Mouse (Mus musculus): ENCODE data around the gene Meis2. TPM values are rescaled to one million over a fixed set of nuclear protein-coding genes. Genes with fewer than 3 reads are reported as not detected.

The Meis2 gene
- polyA plus RNA-seq, 1 experiment: 209 TPM

GRCm38 (mm10) chr2:115963293-115963835 lies 102.3 kb downstream of the Meis2 start:
- no peak for TF ChIP-seq CTCF (IDR thresholded peaks at IDR 0.05; ENCODE audit: borderline replicate concordance, extremely low read depth, insufficient read depth, insufficient read length)
- TF ChIP-seq POLR2A (IDR thresholded peaks at IDR 0.05; ENCODE audit: borderline replicate concordance, extremely low read depth, insufficient read depth, insufficient read length, poor library complexity, severe bottlenecking): no peak
- no peak for DNase-seq (ENCODE audit: low read depth)

GRCm38 (mm10) chr2:115962728-115963127 lies 102.9 kb downstream of the Meis2 start:
- TF ChIP-seq CTCF (IDR thresholded peaks at IDR 0.05; ENCODE audit: borderline replicate concordance, extremely low read depth, insufficient read depth, insufficient read length) (no peak), POLR2A (IDR thresholded peaks at IDR 0.05; ENCODE audit: borderline replicate concordance, extremely low read depth, insufficient read depth, insufficient read length, poor library complexity, severe bottlenecking) (no peak)
- DNase-seq (ENCODE audit: low read depth): no peak

GRCm38 (mm10) chr2:115962113-115962512 lies 103.5 kb downstream of the Meis2 start:
- TF ChIP-seq CTCF (IDR thresholded peaks at IDR 0.05; ENCODE audit: borderline replicate concordance, extremely low read depth, insufficient read depth, insufficient read length) (no peak), POLR2A (IDR thresholded peaks at IDR 0.05; ENCODE audit: borderline replicate concordance, extremely low read depth, insufficient read depth, insufficient read length, poor library complexity, severe bottlenecking) (no peak)
- no peak for DNase-seq (ENCODE audit: low read depth)

- DNase-seq (ENCODE audit: low read depth): no peak
- no peak for TF ChIP-seq POLR2A (IDR thresholded peaks at IDR 0.05; ENCODE audit: borderline replicate concordance, extremely low read depth, insufficient read depth, insufficient read length, poor library complexity, severe bottlenecking)
- no peak for TF ChIP-seq CTCF (IDR thresholded peaks at IDR 0.05; ENCODE audit: borderline replicate concordance, extremely low read depth, insufficient read depth, insufficient read length)
These were observed 105.0 kb downstream of the Meis2 start for GRCm38 (mm10) chr2:115960615-115961014.

GRCm38 (mm10) chr2:115956786-115957185 lies 108.9 kb downstream of the Meis2 start:
- TF ChIP-seq CTCF (IDR thresholded peaks at IDR 0.05; ENCODE audit: borderline replicate concordance, extremely low read depth, insufficient read depth, insufficient read length) (no peak), POLR2A (IDR thresholded peaks at IDR 0.05; ENCODE audit: borderline replicate concordance, extremely low read depth, insufficient read depth, insufficient read length, poor library complexity, severe bottlenecking) (no peak)

GRCm38 (mm10) chr2:115950645-115951044 lies 115.0 kb downstream of the Meis2 start:
- peak; percentile 53 for DNase-seq (ENCODE audit: low read depth)
- no peak for TF ChIP-seq POLR2A (IDR thresholded peaks at IDR 0.05; ENCODE audit: borderline replicate concordance, extremely low read depth, insufficient read depth, insufficient read length, poor library complexity, severe bottlenecking)
- no peak for TF ChIP-seq CTCF (IDR thresholded peaks at IDR 0.05; ENCODE audit: borderline replicate concordance, extremely low read depth, insufficient read depth, insufficient read length)

More at GRCm38 (mm10) chr2:115956786-115957185, 108.9 kb downstream of the Meis2 start:
- DNase-seq (ENCODE audit: low read depth): no peak

- DNase-seq (ENCODE audit: low read depth): no peak
- TF ChIP-seq CTCF (IDR thresholded peaks at IDR 0.05; ENCODE audit: borderline replicate concordance, extremely low read depth, insufficient read depth, insufficient read length): no peak
- no peak for TF ChIP-seq POLR2A (IDR thresholded peaks at IDR 0.05; ENCODE audit: borderline replicate concordance, extremely low read depth, insufficient read depth, insufficient read length, poor library complexity, severe bottlenecking)
These were observed 116.8 kb downstream of the Meis2 start for GRCm38 (mm10) chr2:115948630-115949426.

GRCm38 (mm10) chr2:115947714-115948226 lies 117.9 kb downstream of the Meis2 start:
- TF ChIP-seq CTCF (IDR thresholded peaks at IDR 0.05; ENCODE audit: borderline replicate concordance, extremely low read depth, insufficient read depth, insufficient read length): no peak
- TF ChIP-seq POLR2A (IDR thresholded peaks at IDR 0.05; ENCODE audit: borderline replicate concordance, extremely low read depth, insufficient read depth, insufficient read length, poor library complexity, severe bottlenecking): no peak
- peak; percentile 36 for DNase-seq (ENCODE audit: low read depth)

GRCm38 (mm10) chr2:115943044-115943443 lies 122.6 kb downstream of the Meis2 start:
- no peak for TF ChIP-seq CTCF (IDR thresholded peaks at IDR 0.05; ENCODE audit: borderline replicate concordance, extremely low read depth, insufficient read depth, insufficient read length)
- TF ChIP-seq POLR2A (IDR thresholded peaks at IDR 0.05; ENCODE audit: borderline replicate concordance, extremely low read depth, insufficient read depth, insufficient read length, poor library complexity, severe bottlenecking): no peak
- DNase-seq (ENCODE audit: low read depth): no peak

GRCm38 (mm10) chr2:115939849-115940248 lies 125.8 kb downstream of the Meis2 start:
- peak; percentile 70 for DNase-seq (ENCODE audit: low read depth)
- TF ChIP-seq POLR2A (IDR thresholded peaks at IDR 0.05; ENCODE audit: borderline replicate concordance, extremely low read depth, insufficient read depth, insufficient read length, poor library complexity, severe bottlenecking): no peak
- TF ChIP-seq CTCF (IDR thresholded peaks at IDR 0.05; ENCODE audit: borderline replicate concordance, extremely low read depth, insufficient read depth, insufficient read length): no peak

GRCm38 (mm10) chr2:115938926-115939563 lies 126.6 kb downstream of the Meis2 start:
- peak; percentile 90 for DNase-seq (ENCODE audit: low read depth)
- no peak for TF ChIP-seq CTCF (IDR thresholded peaks at IDR 0.05; ENCODE audit: borderline replicate concordance, extremely low read depth, insufficient read depth, insufficient read length)
- no peak for TF ChIP-seq POLR2A (IDR thresholded peaks at IDR 0.05; ENCODE audit: borderline replicate concordance, extremely low read depth, insufficient read depth, insufficient read length, poor library complexity, severe bottlenecking)
